21 mouse cellular contexts compared by ENCODE assay signal in genomic region chr12:104738931-104739330, GRCm38 (mm10). TPM values are rescaled to one million over a fixed set of nuclear protein-coding genes. Genes with fewer than 3 reads are reported as not detected.
DNase-seq lines count a peak whose midpoint lies in the region; ATAC-seq lines count a peak whose summit lies in the region.
"Had no signal": no experiment of that assay in that cellular context is flagged by ENCODE, and none has a peak within 500 bp of the region (broad histone marks: within the 10 kb centered on the region; RNA-seq: fewer than 3 reads in every experiment).

No protein-coding gene starts in this region.

- no peak overlapping the region for H3K27ac ChIP-seq in kidney, embryonic 14.5 days (ENCODE audit: low read depth, low read length)
- H3K27ac ChIP-seq in kidney, embryonic 15.5 days = no peak overlapping the region
- H3K27ac ChIP-seq in forebrain, embryonic 10.5 days = 0 out of 2 replicates have a peak overlapping the region, but pooled peaks have one; percentile 25
- peak overlapping the region; percentile 45; the same call in 1 of the 2 replicates for H3K27ac ChIP-seq in forebrain, embryonic 13.5 days
- H3K27ac ChIP-seq in limb, embryonic 11.5 days (replicated peaks; ENCODE audit: low read depth, low read length) = 0 out of 2 replicates have a peak overlapping the region, but pooled peaks have one; percentile 36
- H3K27ac ChIP-seq in liver, embryonic 12.5 days = no peak overlapping the region
- no peak overlapping the region for H3K27ac ChIP-seq in heart, embryonic 11.5 days (ENCODE audit: low read depth, low read length)
- H3K27ac ChIP-seq: embryonic facial prominence, embryonic 12.5 days; gastrocnemius, adult 2 months; heart, embryonic 15.5 days; kidney, postnatal 0 days had no signal

- H3K9me3 ChIP-seq in kidney, embryonic 14.5 days (ENCODE audit: control insufficient read depth, low read length) = no peaks in the 10 kb centered on the region
- H3K9me3 ChIP-seq in kidney, embryonic 15.5 days (replicated peaks) = no peaks in the 10 kb centered on the region
- H3K9me3 ChIP-seq in forebrain, embryonic 10.5 days = no peaks in the 10 kb centered on the region
- H3K9me3 ChIP-seq in forebrain, embryonic 13.5 days (replicated peaks) = no peaks in the 10 kb centered on the region
- H3K9me3 ChIP-seq in limb, embryonic 11.5 days (ENCODE audit: control insufficient read depth, low read length) = no peaks in the 10 kb centered on the region
- H3K9me3 ChIP-seq in liver, embryonic 12.5 days (replicated peaks) = no peaks in the 10 kb centered on the region
- no peaks in the 10 kb centered on the region for H3K9me3 ChIP-seq in heart, embryonic 11.5 days (replicated peaks; ENCODE audit: control insufficient read depth, low read length)
- H3K9me3 ChIP-seq: embryonic facial prominence, embryonic 12.5 days; heart, embryonic 15.5 days had no signal

- H3K4me2 ChIP-seq in kidney, embryonic 14.5 days (replicated peaks; ENCODE audit: low read depth, low read length) = no peak overlapping the region
- no peak overlapping the region for H3K4me2 ChIP-seq in kidney, embryonic 15.5 days
- no peak overlapping the region for H3K4me2 ChIP-seq in forebrain, embryonic 13.5 days
- H3K4me2 ChIP-seq in limb, embryonic 11.5 days (ENCODE audit: low read depth, severe bottlenecking) = no peak overlapping the region
- no peak overlapping the region for H3K4me2 ChIP-seq in liver, embryonic 12.5 days
- H3K4me2 ChIP-seq in heart, embryonic 11.5 days = no peak overlapping the region
- H3K4me2 ChIP-seq: embryonic facial prominence, embryonic 12.5 days; heart, embryonic 15.5 days; liver, embryonic 11.5 days had no signal

- no peaks in the 10 kb centered on the region for H3K27me3 ChIP-seq in kidney, embryonic 14.5 days (ENCODE audit: control insufficient read depth, insufficient read depth, low read length)
- no peaks in the 10 kb centered on the region for H3K27me3 ChIP-seq in kidney, embryonic 15.5 days
- no peaks in the 10 kb centered on the region for H3K27me3 ChIP-seq in forebrain, embryonic 10.5 days (ENCODE audit: poor library complexity, severe bottlenecking)
- no peaks in the 10 kb centered on the region for H3K27me3 ChIP-seq in forebrain, embryonic 13.5 days
- H3K27me3 ChIP-seq in limb, embryonic 11.5 days (ENCODE audit: control insufficient read depth, insufficient read depth, low read length) = no peaks in the 10 kb centered on the region
- no peaks in the 10 kb centered on the region for H3K27me3 ChIP-seq in liver, embryonic 12.5 days (replicated peaks)
- H3K27me3 ChIP-seq in heart, embryonic 11.5 days (ENCODE audit: control insufficient read depth, insufficient read depth, low read length) = no peaks in the 10 kb centered on the region
- H3K27me3 ChIP-seq: embryonic facial prominence, embryonic 12.5 days; heart, embryonic 15.5 days had no signal

- no peak overlapping the region for H3K9ac ChIP-seq in kidney, embryonic 14.5 days (ENCODE audit: low read depth, low read length)
- H3K9ac ChIP-seq in kidney, embryonic 15.5 days = no peak overlapping the region
- H3K9ac ChIP-seq in forebrain, embryonic 13.5 days = no peak overlapping the region
- no peak overlapping the region for H3K9ac ChIP-seq in limb, embryonic 11.5 days (ENCODE audit: low read length)
- no peak overlapping the region for H3K9ac ChIP-seq in liver, embryonic 12.5 days
- H3K9ac ChIP-seq in heart, embryonic 11.5 days (ENCODE audit: low read depth, low read length) = no peak overlapping the region
- H3K9ac ChIP-seq: embryonic facial prominence, embryonic 12.5 days; heart, embryonic 15.5 days had no signal

- no peak overlapping the region for H3K4me3 ChIP-seq in kidney, embryonic 14.5 days (ENCODE audit: low read length)
- H3K4me3 ChIP-seq in kidney, embryonic 15.5 days (replicated peaks) = no peak overlapping the region
- H3K4me3 ChIP-seq in forebrain, embryonic 10.5 days = no peak overlapping the region
- H3K4me3 ChIP-seq in forebrain, embryonic 13.5 days = no peak overlapping the region
- no peak overlapping the region for H3K4me3 ChIP-seq in limb, embryonic 11.5 days (ENCODE audit: low read depth, low read length)
- no peak overlapping the region for H3K4me3 ChIP-seq in liver, embryonic 12.5 days
- no peak overlapping the region for H3K4me3 ChIP-seq in heart, embryonic 11.5 days (ENCODE audit: low read depth, low read length)
- H3K4me3 ChIP-seq: embryonic facial prominence, embryonic 12.5 days; erythroblast, embryonic 14.5 days; gastrocnemius, adult 2 months; heart, embryonic 15.5 days had no signal

- no peak for DNase-seq in forebrain, embryonic 10.5 days (ENCODE audit: extremely low spot score, low spot score)
- no peak for DNase-seq in limb, embryonic 11.5 days (ENCODE audit: low spot score)
- DNase-seq in Muller cell, postnatal 12 days (ENCODE audit: inconsistent ontology term) = no peak
- DNase-seq: adrenal gland, adult 8-10 months; cerebellum, adult 9-10 months; gastrocnemius, adult 2 months; heart, postnatal 4 days; left cerebral cortex, postnatal 4 days; lung, adult 18-20 months; lung, postnatal 14 days had no signal

- ATAC-seq in kidney, embryonic 14.5 days (ENCODE audit: low FRiP score, low TSS enrichment) = peak; percentile 44; the same call in 1 of the 2 replicates
- no peak for ATAC-seq in kidney, embryonic 15.5 days (replicated peaks; ENCODE audit: low FRiP score)
- peak; percentile 48; the same call in 1 of the 2 replicates for ATAC-seq in forebrain, embryonic 13.5 days
- no peak for ATAC-seq in limb, embryonic 11.5 days (ENCODE audit: insufficient number of reproducible peaks, low FRiP score, low TSS enrichment, low read depth)
- ATAC-seq in liver, embryonic 12.5 days = no peak
- ATAC-seq in heart, embryonic 11.5 days (replicated peaks; ENCODE audit: insufficient number of reproducible peaks, low FRiP score, low TSS enrichment) = no peak
- ATAC-seq: activated CD4-positive, CD25-positive, alpha-beta regulatory T cell, adult 4 months had no signal

- H3K4me1 ChIP-seq in kidney, embryonic 14.5 days (ENCODE audit: control insufficient read depth, insufficient read depth, low read length) = peaks cover 15% of the 10 kb centered on the region; the same call in 1 of the 2 replicates
- H3K4me1 ChIP-seq in kidney, embryonic 15.5 days = peaks cover 38% of the 10 kb centered on the region
- H3K4me1 ChIP-seq in forebrain, embryonic 10.5 days = peaks cover 95% of the 10 kb centered on the region
- H3K4me1 ChIP-seq in forebrain, embryonic 13.5 days = peaks cover 93% of the 10 kb centered on the region
- peaks cover 22% of the 10 kb centered on the region for H3K4me1 ChIP-seq in limb, embryonic 11.5 days (ENCODE audit: control insufficient read depth, insufficient read depth, low read length)
- H3K4me1 ChIP-seq in liver, embryonic 12.5 days = peaks cover 29% of the 10 kb centered on the region
- H3K4me1 ChIP-seq in heart, embryonic 11.5 days (ENCODE audit: control insufficient read depth, insufficient read depth, low read length) = peaks cover 28% of the 10 kb centered on the region

- peaks cover 16% of the 10 kb centered on the region; the same call in 1 of the 2 replicates for H3K36me3 ChIP-seq in kidney, embryonic 14.5 days (ENCODE audit: control insufficient read depth, insufficient read depth, low read length)
- peaks cover 28% of the 10 kb centered on the region for H3K36me3 ChIP-seq in kidney, embryonic 15.5 days
- H3K36me3 ChIP-seq in forebrain, embryonic 10.5 days (replicated peaks) = peaks cover 42% of the 10 kb centered on the region
- H3K36me3 ChIP-seq in forebrain, embryonic 13.5 days (ENCODE audit: poor library complexity, severe bottlenecking) = peaks cover 5% of the 10 kb centered on the region; the same call in 1 of the 2 replicates
- peaks cover 2% of the 10 kb centered on the region; the same call in 1 of the 2 replicates for H3K36me3 ChIP-seq in limb, embryonic 11.5 days (ENCODE audit: control insufficient read depth, insufficient read depth, low read length)
- peaks cover 35% of the 10 kb centered on the region for H3K36me3 ChIP-seq in liver, embryonic 12.5 days
- no peaks in the 10 kb centered on the region for H3K36me3 ChIP-seq in heart, embryonic 11.5 days (ENCODE audit: control insufficient read depth, insufficient read depth, low read length)
- H3K36me3 ChIP-seq: heart, embryonic 15.5 days had no signal

- WGBS in kidney, embryonic 14.5 days = 39% methylated on average over 3 of the region's 3 CpGs
- WGBS in kidney, embryonic 15.5 days = 22% methylated on average over 3 of the region's 3 CpGs
- WGBS in forebrain, embryonic 10.5 days = 82% methylated on average over 3 of the region's 3 CpGs
- WGBS in forebrain, embryonic 13.5 days = 33% methylated on average over 3 of the region's 3 CpGs
- 67% methylated on average over 3 of the region's 3 CpGs for WGBS in limb, embryonic 11.5 days
- WGBS in liver, embryonic 12.5 days (ENCODE audit: insufficient replicate concordance) = 74% methylated on average over 3 of the region's 3 CpGs
- 68% methylated on average over 3 of the region's 3 CpGs for WGBS in heart, embryonic 11.5 days (ENCODE audit: insufficient replicate concordance)

RNA-seq across cellular contexts. Expression of gene Dicer1, which starts 12.8 kb away (rescaled TPM):
- 23.6 and 27.5 TPM in 2 replicates for polyA plus RNA-seq in kidney, embryonic 14.5 days (2014; fragmentation: Nextera tagmentation; extraction: Ambion mirVana)
- polyA plus RNA-seq in kidney, embryonic 15.5 days (2015; fragmentation: Nextera tagmentation; extraction: Ambion mirVana) = 28.9 and 29.8 TPM in 2 replicates
- polyA plus RNA-seq in forebrain, embryonic 10.5 days (2016; fragmentation: Nextera tagmentation; extraction: Ambion mirVana) = 47.0 and 47.7 TPM in 2 replicates
- polyA plus RNA-seq in forebrain, embryonic 13.5 days (2015; fragmentation: Nextera tagmentation; extraction: Ambion mirVana) = 52.0 and 52.1 TPM in 2 replicates
- polyA plus RNA-seq in limb, embryonic 11.5 days (2014; fragmentation: Nextera tagmentation; extraction: Ambion mirVana) = 36.9 and 38.7 TPM in 2 replicates
- polyA plus RNA-seq in liver, embryonic 12.5 days (2016; fragmentation: Nextera tagmentation; extraction: Ambion mirVana) = 22.5 and 23.1 TPM in 2 replicates
- polyA plus RNA-seq in heart, embryonic 11.5 days (2014; fragmentation: Nextera tagmentation; extraction: Ambion mirVana) = 15.3 and 28.8 TPM in 2 replicates

Comparison
In these comparisons a context has a peak if more than half of its experiments do, and no peak if none do; other contexts are left out.
1. ATAC-seq: peak in kidney, embryonic 14.5 days (single experiment) and forebrain, embryonic 13.5 days (single experiment); none in kidney, embryonic 15.5 days (single experiment), limb, embryonic 11.5 days (single experiment), liver, embryonic 12.5 days (single experiment) and heart, embryonic 11.5 days (single experiment).
2. H3K27ac ChIP-seq: peak in forebrain, embryonic 10.5 days (single experiment), forebrain, embryonic 13.5 days (single experiment) and limb, embryonic 11.5 days (single experiment); none in kidney, embryonic 14.5 days (single experiment), kidney, embryonic 15.5 days (single experiment), liver, embryonic 12.5 days (single experiment) and heart, embryonic 11.5 days (single experiment).